Mouse (Mus musculus): Measurements from ENCODE around the gene Dok4. TPM values are rescaled to one million over a fixed set of nuclear protein-coding genes. Genes with fewer than 3 reads are reported as not detected.
"Not testable (repeated sequence)": the region's sequence is repeated elsewhere in the genome, so short reads cannot be mapped to it uniquely, and the experiment has no call there.

The Dok4 gene
- polyA plus RNA-seq, 1 experiment from 2014 or later, result 23.4 TPM

DNA sequence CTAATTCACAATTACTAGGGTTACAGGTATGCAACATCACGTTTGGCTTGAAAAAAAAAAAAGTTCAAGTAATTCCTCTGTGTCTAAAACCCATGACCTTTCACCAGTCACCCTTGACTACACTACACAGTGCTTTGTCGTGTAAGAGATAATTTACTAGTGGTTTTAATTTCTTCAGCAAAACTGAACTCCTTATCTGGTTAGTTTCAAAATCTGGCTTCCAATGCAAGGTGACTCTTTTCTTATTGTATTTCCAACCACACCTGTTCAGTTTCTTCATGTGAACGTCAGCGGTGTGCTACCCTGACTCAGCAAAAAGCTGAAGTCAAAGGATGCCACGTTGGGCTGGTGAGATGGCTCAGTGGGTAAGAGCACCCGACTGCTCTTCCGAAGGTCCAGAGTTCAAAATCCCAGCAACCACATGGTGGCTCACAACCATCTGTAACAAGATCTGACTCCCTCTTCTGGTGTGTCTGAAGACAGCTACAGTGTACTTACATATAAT, 42.2 kb downstream of the Dok4 start:
- H3K27me3 ChIP-seq (ENCODE audit: low read depth, poor library complexity, severe bottlenecking); H3K9me3 ChIP-seq (replicated peaks); H3K27ac ChIP-seq; DNase-seq (ENCODE audit: low spot score); H3K4me3 ChIP-seq: not testable (repeated sequence)
- 84% methylated on average over 7 of the region's 7 CpGs for WGBS
- H3K4me1 ChIP-seq, result peaks cover 12% of the 10 kb centered on the region
- H3K36me3 ChIP-seq, result peaks cover 42% of the 10 kb centered on the region

DNA sequence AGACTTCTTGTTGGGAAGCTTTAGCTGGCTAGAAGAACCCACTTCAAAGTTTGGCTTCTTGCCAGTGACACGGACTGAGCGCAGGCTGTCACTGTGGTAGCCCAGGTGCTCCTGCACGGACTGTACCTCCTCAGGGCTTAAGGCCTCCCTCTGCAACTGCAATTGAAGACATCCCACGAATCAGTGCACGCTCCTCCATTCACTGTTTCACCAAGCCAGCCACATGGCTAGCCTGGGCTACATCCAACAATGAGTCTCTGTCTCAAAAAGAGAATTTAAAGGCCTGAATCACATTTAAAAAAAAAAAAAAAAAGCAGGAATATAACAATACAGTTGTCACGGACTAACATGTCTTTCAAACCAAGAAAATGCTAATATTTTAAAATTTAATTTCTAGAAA, 47.8 kb downstream of the Dok4 start:
- Histone ChIP-seq H3K4me1 (no peaks in the 10 kb centered on the region), H3K9me3 (replicated peaks) (no peaks in the 10 kb centered on the region), H3K27ac (no peak overlapping the region), H3K36me3 (peaks cover 93% of the 10 kb centered on the region), H3K27me3 (ENCODE audit: low read depth, poor library complexity, severe bottlenecking) (no peaks in the 10 kb centered on the region), H3K4me3 (no peak overlapping the region)
- 96% methylated on average over 6 of the region's 6 CpGs for WGBS
- DNase-seq (ENCODE audit: low spot score), result no peak

- Histone ChIP-seq H3K4me1 (no peaks in the 10 kb centered on the region; the same call in 1 of the 2 replicates), H3K27ac (no peak overlapping the region), H3K27me3 (ENCODE audit: low read depth, poor library complexity, severe bottlenecking) (no peaks in the 10 kb centered on the region), H3K9me3 (replicated peaks) (no peaks in the 10 kb centered on the region), H3K36me3 (peaks cover 97% of the 10 kb centered on the region), H3K4me3 (no peak overlapping the region)
- no peak for DNase-seq (ENCODE audit: low spot score)
- WGBS, result 94% methylated on average over 5 of the region's 5 CpGs
Measured at GRCm38 (mm10) chr8:94826210-94826609, 49.9 kb downstream of the Dok4 start.

DNA sequence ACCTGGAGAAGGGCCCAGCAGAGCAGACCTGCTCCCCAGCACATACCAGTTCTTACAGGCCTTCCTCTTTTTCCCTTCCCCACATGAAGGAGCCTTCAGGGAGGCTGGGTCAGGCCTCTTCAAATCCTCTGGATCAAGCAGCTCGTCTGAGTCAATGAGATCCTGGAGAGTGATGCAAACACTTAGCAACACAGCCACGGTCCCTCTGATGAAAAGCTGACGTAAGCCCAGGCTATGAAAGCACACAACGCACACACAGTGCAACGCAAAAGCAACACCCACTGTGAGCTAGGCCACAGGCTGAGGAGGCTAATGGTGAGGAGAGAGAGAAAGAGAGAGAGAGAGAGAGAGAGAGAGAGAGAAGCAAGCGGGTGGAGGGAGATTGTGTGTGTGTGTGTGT, 51.0 kb downstream of the Dok4 start:
- Histone ChIP-seq H3K27me3 (ENCODE audit: low read depth, poor library complexity, severe bottlenecking) (no peaks in the 10 kb centered on the region), H3K4me1 (no peaks in the 10 kb centered on the region; the same call in 1 of the 2 replicates), H3K4me3 (no peak overlapping the region), H3K27ac (no peak overlapping the region), H3K36me3 (peaks cover 97% of the 10 kb centered on the region), H3K9me3 (replicated peaks) (no peaks in the 10 kb centered on the region)
- WGBS, result 95% methylated on average over 6 of the region's 6 CpGs
- DNase-seq (ENCODE audit: low spot score), result no peak

- H3K9me3 ChIP-seq (replicated peaks), result no peaks in the 10 kb centered on the region
- no peak overlapping the region for H3K4me3 ChIP-seq
- no peaks in the 10 kb centered on the region for H3K27me3 ChIP-seq (ENCODE audit: low read depth, poor library complexity, severe bottlenecking)
- WGBS, result 79% methylated on average over 23 of the region's 23 CpGs
- no peak overlapping the region for H3K27ac ChIP-seq
- H3K4me1 ChIP-seq, result no peaks in the 10 kb centered on the region; the same call in 1 of the 2 replicates
- H3K36me3 ChIP-seq, result peaks cover 78% of the 10 kb centered on the region
- peak; percentile 67 for DNase-seq (ENCODE audit: low spot score)
Measured at GRCm38 (mm10) chr8:94822637-94823560, 53.2 kb downstream of the Dok4 start.

GRCm38 (mm10) chr8:94821381-94821780, 54.7 kb downstream of the Dok4 start:
- no peak for DNase-seq (ENCODE audit: low spot score)
- H3K27me3 ChIP-seq (ENCODE audit: low read depth, poor library complexity, severe bottlenecking), result no peaks in the 10 kb centered on the region
- H3K4me3 ChIP-seq, result no peak overlapping the region
- WGBS, result 92% methylated on average over 2 of the region's 2 CpGs
- H3K36me3 ChIP-seq, result peaks cover 65% of the 10 kb centered on the region
- H3K4me1 ChIP-seq, result no peaks in the 10 kb centered on the region; the same call in 1 of the 2 replicates
- H3K27ac ChIP-seq, result no peak overlapping the region
- H3K9me3 ChIP-seq (replicated peaks), result no peaks in the 10 kb centered on the region

DNA sequence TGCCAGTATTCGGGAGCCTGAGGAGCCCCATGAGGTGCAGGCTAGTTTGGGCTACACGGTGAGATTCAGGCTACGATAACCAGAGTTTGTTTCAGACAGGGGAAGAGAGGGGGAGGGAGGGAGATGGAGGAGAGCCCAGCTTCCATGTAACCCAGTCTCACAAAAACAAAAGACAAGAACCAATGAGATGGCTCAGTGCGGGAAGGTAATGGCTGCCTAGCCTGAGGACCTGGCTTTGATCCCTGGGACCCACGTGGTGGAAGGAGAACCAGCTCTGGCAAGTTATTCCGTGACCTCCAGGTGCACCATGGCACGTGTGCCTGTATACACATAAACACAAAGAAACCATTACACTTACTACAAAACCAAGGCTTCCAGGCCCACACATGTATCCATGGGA, 55.6 kb downstream of the Dok4 start:
- H3K27me3 ChIP-seq (ENCODE audit: low read depth, poor library complexity, severe bottlenecking), result no peaks in the 10 kb centered on the region
- WGBS, result 87% methylated on average over 7 of the region's 7 CpGs
- H3K27ac ChIP-seq, result no peak overlapping the region
- H3K4me3 ChIP-seq, result no peak overlapping the region
- no peak for DNase-seq (ENCODE audit: low spot score)
- H3K36me3 ChIP-seq, result peaks cover 56% of the 10 kb centered on the region
- no peaks in the 10 kb centered on the region for H3K9me3 ChIP-seq (replicated peaks)
- no peaks in the 10 kb centered on the region; the same call in 1 of the 2 replicates for H3K4me1 ChIP-seq

DNA sequence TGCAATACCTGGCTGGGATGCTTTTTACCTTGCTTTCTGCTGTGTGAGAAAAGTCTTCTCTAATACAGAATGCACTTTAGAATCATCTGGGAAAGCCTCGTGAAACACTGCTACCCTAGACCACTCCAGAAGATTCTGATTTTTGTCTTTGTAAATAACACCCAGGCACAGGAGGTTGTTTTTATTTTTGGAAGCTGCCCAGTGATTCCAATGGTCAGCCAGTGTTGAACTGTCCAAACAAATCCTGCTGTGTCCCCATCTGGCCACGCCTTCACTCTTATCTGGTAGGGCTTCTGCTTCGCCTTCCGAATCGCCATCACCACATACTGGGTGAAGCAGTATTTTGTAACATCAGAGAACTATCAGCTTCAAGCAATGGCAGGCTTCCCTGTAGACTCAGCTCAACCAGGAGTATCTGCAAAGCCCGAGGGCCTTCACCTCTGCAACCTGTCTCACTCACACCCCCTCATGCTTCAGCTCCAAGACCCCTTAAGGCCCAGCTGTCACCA, 56.4 kb downstream of the Dok4 start:
- WGBS, result 81% methylated on average over 6 of the region's 6 CpGs
- peaks cover 48% of the 10 kb centered on the region for H3K36me3 ChIP-seq
- no peak for DNase-seq (ENCODE audit: low spot score)
- H3K4me1 ChIP-seq, result no peaks in the 10 kb centered on the region; the same call in 1 of the 2 replicates
- no peak overlapping the region for H3K27ac ChIP-seq
- no peaks in the 10 kb centered on the region for H3K27me3 ChIP-seq (ENCODE audit: low read depth, poor library complexity, severe bottlenecking)
- H3K9me3 ChIP-seq (replicated peaks), result no peaks in the 10 kb centered on the region
- no peak overlapping the region for H3K4me3 ChIP-seq

DNA sequence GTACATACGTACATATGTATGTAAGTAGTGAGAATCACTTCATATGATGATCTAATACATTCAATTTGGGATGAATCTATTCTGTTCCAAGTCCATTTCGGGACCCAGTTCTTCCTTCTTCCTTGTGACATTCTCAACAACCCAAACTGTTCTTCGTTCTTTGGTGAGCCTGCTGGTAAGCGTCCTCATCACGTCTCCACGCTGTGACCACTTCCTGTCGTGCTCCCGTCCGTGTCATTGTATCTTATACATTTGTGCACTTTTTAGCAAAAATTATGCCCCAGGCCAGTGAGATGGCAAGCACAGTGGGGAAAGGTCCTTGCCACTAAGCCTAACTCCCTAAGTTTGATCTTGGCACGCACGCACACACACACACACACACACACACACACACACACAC, 58.2 kb downstream of the Dok4 start:
- Histone ChIP-seq H3K4me1 (no peaks in the 10 kb centered on the region; the same call in 1 of the 2 replicates), H3K27ac (no peak overlapping the region), H3K9me3 (replicated peaks) (no peaks in the 10 kb centered on the region), H3K4me3 (no peak overlapping the region), H3K27me3 (ENCODE audit: low read depth, poor library complexity, severe bottlenecking) (no peaks in the 10 kb centered on the region), H3K36me3 (peaks cover 30% of the 10 kb centered on the region)
- 88% methylated on average over 11 of the region's 11 CpGs for WGBS
- DNase-seq (ENCODE audit: low spot score), result no peak

- 0 out of 2 replicates have a peak, but pooled peaks cover 3% of the 10 kb centered on the region for H3K4me1 ChIP-seq
- no peaks in the 10 kb centered on the region for H3K27me3 ChIP-seq (ENCODE audit: low read depth, poor library complexity, severe bottlenecking)
- no peaks in the 10 kb centered on the region for H3K9me3 ChIP-seq (replicated peaks)
- DNase-seq (ENCODE audit: low spot score), result peak; percentile 53
- no peak overlapping the region for H3K4me3 ChIP-seq
- no peak overlapping the region for H3K27ac ChIP-seq
- H3K36me3 ChIP-seq, result no peaks in the 10 kb centered on the region
- WGBS, result 0% methylated on average over 1 of the region's 1 CpGs
Measured at GRCm38 (mm10) chr8:94814556-94814955, 61.6 kb downstream of the Dok4 start.

Other genes starting within 250 kb of the Dok4 start
- gene Arl2bp, start 209.7 kb downstream of the Dok4 start, polyA plus RNA-seq (2016; fragmentation: Nextera tagmentation; extraction: Ambion mirVana), result 175 and 189 TPM in 2 replicates
- gene Pllp, start 180.1 kb downstream of the Dok4 start, polyA plus RNA-seq (2016; fragmentation: Nextera tagmentation; extraction: Ambion mirVana), result 0.48 TPM in 1 of 2 replicates, not detected in the other
- not detected in 2 replicates for gene Ccl22, start 130.7 kb downstream of the Dok4 start, polyA plus RNA-seq (2016; fragmentation: Nextera tagmentation; extraction: Ambion mirVana)
- gene Cx3cl1, start 104.3 kb downstream of the Dok4 start, polyA plus RNA-seq (2016; fragmentation: Nextera tagmentation; extraction: Ambion mirVana), result 2.7 and 5.3 TPM in 2 replicates
- not detected in 2 replicates for gene Ccl17, start 65.9 kb downstream of the Dok4 start, polyA plus RNA-seq (2016; fragmentation: Nextera tagmentation; extraction: Ambion mirVana)
- 51.2 and 65.5 TPM in 2 replicates for gene Coq9, start 38.0 kb downstream of the Dok4 start, polyA plus RNA-seq (2016; fragmentation: Nextera tagmentation; extraction: Ambion mirVana)
- 195 and 198 TPM in 2 replicates for gene Ciapin1, start 38.0 kb downstream of the Dok4 start, polyA plus RNA-seq (2016; fragmentation: Nextera tagmentation; extraction: Ambion mirVana)
- gene Polr2c, start 18.9 kb downstream of the Dok4 start, polyA plus RNA-seq (2016; fragmentation: Nextera tagmentation; extraction: Ambion mirVana), result 201 and 208 TPM in 2 replicates
- gene Ccdc102a, start 41.8 kb upstream of the Dok4 start, polyA plus RNA-seq (2016; fragmentation: Nextera tagmentation; extraction: Ambion mirVana), result 27.0 and 32.3 TPM in 2 replicates
- gene Adgrg5, start 47.4 kb upstream of the Dok4 start, polyA plus RNA-seq (2016; fragmentation: Nextera tagmentation; extraction: Ambion mirVana), result 0.18 and 0.74 TPM in 2 replicates
- 7.0 and 11.6 TPM in 2 replicates for gene Adgrg1, start 98.4 kb upstream of the Dok4 start, polyA plus RNA-seq (2016; fragmentation: Nextera tagmentation; extraction: Ambion mirVana)
- 3.4 and 4.2 TPM in 2 replicates for gene Adgrg3, start 141.4 kb upstream of the Dok4 start, polyA plus RNA-seq (2016; fragmentation: Nextera tagmentation; extraction: Ambion mirVana)
- gene Drc7, start 178.8 kb upstream of the Dok4 start, polyA plus RNA-seq (2016; fragmentation: Nextera tagmentation; extraction: Ambion mirVana), result 0.23 TPM in 2 replicates
- 29.4 and 33.3 TPM in 2 replicates for gene Katnb1, start 204.9 kb upstream of the Dok4 start, polyA plus RNA-seq (2016; fragmentation: Nextera tagmentation; extraction: Ambion mirVana)

All from limb, embryonic 10.5 days (tissue).